Mouse (Mus musculus): ENCODE results near the gene Hat1.

- TF ChIP-seq CTCF (IDR thresholded peaks at IDR 0.05; ENCODE audit: control insufficient read depth, insufficient read depth, low read length): no peak
- TF ChIP-seq POLR2A (IDR thresholded peaks at IDR 0.05; ENCODE audit: borderline replicate concordance, control insufficient read depth, low read depth, low read length): no peak
Observed at GRCm38 (mm10) chr2:71419408-71419807, 30.6 kb downstream of the Hat1 start.
